Mouse (Mus musculus) embryonic facial prominence, embryonic 12.5 days (tissue): ENCODE measurements around the gene Minos1. TPM values are rescaled to one million over a fixed set of nuclear protein-coding genes. Genes with fewer than 3 reads are reported as not detected.

Source experiments
- ATAC-seq: fragments of 200-750 bp; cut with Nextera tagmentation; 2 replicates; pipeline ENCODE4 v1.8.0; 2017; ENCODE audit not compliant: insufficient number of reproducible peaks, insufficient read depth, low FRiP score, low TSS enrichment
- H3K27ac ChIP-seq: fragments of 300-500 bp; sonication (generic); 2 replicates; pipeline ENCODE4 v1.5.1; 2016; ENCODE audit warnings: mild to moderate bottlenecking
- H3K27me3 ChIP-seq: fragments of 300-500 bp; sonication (generic); 2 replicates; pipeline ENCODE4 v1.6.1; 2016; ENCODE audit warnings: mild to moderate bottlenecking, moderate library complexity
- H3K36me3 ChIP-seq: fragments of 300-500 bp; sonication (generic); 2 replicates; pipeline ENCODE4 v1.6.1; 2016; ENCODE audit warnings: mild to moderate bottlenecking
- H3K4me1 ChIP-seq: fragments of 300-500 bp; sonication (generic); 2 replicates; pipeline ENCODE4 v1.6.1; 2016
- H3K4me2 ChIP-seq: fragments of 300-500 bp; sonication (generic); replicated peaks from 2 replicates; pipeline ENCODE4 v1.6.1; 2016; ENCODE audit warnings: mild to moderate bottlenecking, moderate library complexity
- H3K4me3 ChIP-seq: fragments of 300-500 bp; sonication (generic); 2 replicates; pipeline ENCODE4 v1.5.1; 2016; ENCODE audit warnings: mild to moderate bottlenecking
- H3K9ac ChIP-seq: fragments of 300-500 bp; sonication (generic); 2 replicates; pipeline ENCODE4 v1.6.1; 2016; ENCODE audit warnings: mild to moderate bottlenecking, moderate library complexity
- H3K9me3 ChIP-seq: fragments of 300-500 bp; sonication (generic); 2 replicates; pipeline ENCODE4 v1.6.1; 2016; ENCODE audit warnings: mild to moderate bottlenecking, moderate library complexity
- WGBS: fragments of 180-500 bp; shearing (Covaris S2); methylation state at CpG from one replicate; pipeline ENCODE4 v1.1.7; 2016; 5-methylcytosine and 5-hydroxymethylcytosine counted together
- polyA plus RNA-seq: library from polyadenylated mRNA; unstranded; fragments of >200 nt; fragmentation: Nextera tagmentation; extraction: Ambion mirVana; gene quantifications from 2 replicates; pipeline ENCODE4 v1.2.1, GENCODE M21; 2016

Minos1 gene
- polyA plus RNA-seq, 1 experiment from 2014 or later: 505 TPM

GRCm38 (mm10) chr4:139055336-139055735 lies 75.6 kb downstream of the Minos1 start:
- Histone ChIP-seq H3K4me2 (no peak overlapping the region), H3K9me3 (no peaks in the 10 kb centered on the region), H3K27ac (no peak overlapping the region), H3K4me3 (no peak overlapping the region), H3K27me3 (0 out of 2 replicates have a peak, but pooled peaks cover 3% of the 10 kb centered on the region), H3K9ac (no peak overlapping the region), H3K36me3 (no peaks in the 10 kb centered on the region), H3K4me1 (no peaks in the 10 kb centered on the region)
- 86% methylated on average over 4 of the region's 4 CpGs for WGBS
- no peak for ATAC-seq

GRCm38 (mm10) chr4:139054300-139054923 lies 76.5 kb downstream of the Minos1 start:
- ATAC-seq: no peak
- no peaks in the 10 kb centered on the region for H3K9me3 ChIP-seq
- no peak overlapping the region for H3K9ac ChIP-seq
- H3K4me2 ChIP-seq: no peak overlapping the region
- WGBS: 45% methylated on average over 9 of the region's 9 CpGs
- no peak overlapping the region for H3K4me3 ChIP-seq
- H3K27ac ChIP-seq: no peak overlapping the region
- H3K36me3 ChIP-seq: no peaks in the 10 kb centered on the region
- H3K27me3 ChIP-seq: 0 out of 2 replicates have a peak, but pooled peaks cover 3% of the 10 kb centered on the region
- H3K4me1 ChIP-seq: no peaks in the 10 kb centered on the region

GRCm38 (mm10) chr4:139053391-139053790 lies 77.5 kb downstream of the Minos1 start:
- Histone ChIP-seq H3K9ac (no peak overlapping the region), H3K27me3 (no peaks in the 10 kb centered on the region), H3K27ac (no peak overlapping the region), H3K36me3 (no peaks in the 10 kb centered on the region), H3K4me3 (no peak overlapping the region), H3K4me1 (no peaks in the 10 kb centered on the region), H3K4me2 (no peak overlapping the region), H3K9me3 (no peaks in the 10 kb centered on the region)
- whole genome bisulfite sequencing: 48% methylated on average over 5 of the region's 5 CpGs
- no peak for ATAC-seq

- H3K4me3 ChIP-seq: no peak overlapping the region
- no peak overlapping the region for H3K9ac ChIP-seq
- no peaks in the 10 kb centered on the region for H3K4me1 ChIP-seq
- 82% methylated on average over 7 of the region's 7 CpGs for WGBS
- H3K4me2 ChIP-seq: no peak overlapping the region
- ATAC-seq: no peak
- H3K9me3 ChIP-seq: no peaks in the 10 kb centered on the region
- H3K36me3 ChIP-seq: no peaks in the 10 kb centered on the region
- no peak overlapping the region for H3K27ac ChIP-seq
- H3K27me3 ChIP-seq: no peaks in the 10 kb centered on the region
Measured at GRCm38 (mm10) chr4:139052796-139053195, 78.1 kb downstream of the Minos1 start.

Other genes starting within 250 kb of the Minos1 start
- 4.0 and 4.6 TPM in 2 replicates for gene Otud3, start 217.2 kb downstream of the Minos1 start, polyA plus RNA-seq
- not detected in 2 replicates for gene Rnf186, start 164.0 kb downstream of the Minos1 start, polyA plus RNA-seq
- gene Tmco4, start 158.2 kb downstream of the Minos1 start, polyA plus RNA-seq: 2.9 and 3.7 TPM in 2 replicates
- gene Htr6, start 55.5 kb downstream of the Minos1 start, polyA plus RNA-seq: 0.40 and 0.67 TPM in 2 replicates
- gene Nbl1, start 38.1 kb downstream of the Minos1 start, polyA plus RNA-seq: 160 and 161 TPM in 2 replicates
- gene Capzb, start 61.8 kb upstream of the Minos1 start, polyA plus RNA-seq: 415 TPM in 2 replicates
- gene Pqlc2, start 179.6 kb upstream of the Minos1 start, polyA plus RNA-seq: 15.0 and 17.0 TPM in 2 replicates
- gene Akr7a5, start 179.6 kb upstream of the Minos1 start, polyA plus RNA-seq: 134 TPM in 2 replicates
- 125 and 129 TPM in 2 replicates for gene Mrto4, start 221.5 kb upstream of the Minos1 start, polyA plus RNA-seq
- gene Emc1, start 221.5 kb upstream of the Minos1 start, polyA plus RNA-seq: 32.1 and 33.6 TPM in 2 replicates
- gene Ubr4, start 221.5 kb upstream of the Minos1 start, polyA plus RNA-seq: 70.8 and 74.0 TPM in 2 replicates